Mouse (Mus musculus) liver, embryonic 15.5 days (tissue): ENCODE results near the gene Hmga2. TPM values are rescaled to one million over a fixed set of nuclear protein-coding genes. Genes with fewer than 3 reads are reported as not detected.
"Not testable (repeated sequence)": the region's sequence is repeated elsewhere in the genome, so short reads cannot be mapped to it uniquely, and the experiment has no call there.

Experiments used
- ATAC-seq: fragments of 200-750 bp; cut with Nextera tagmentation; 2 replicates; pipeline ENCODE4 v1.8.0; 2017; ENCODE audit warnings: moderate number of reproducible peaks, mild to moderate bottlenecking, moderate library complexity; ENCODE audit not compliant: insufficient read depth
- H3K27ac ChIP-seq: fragments of 300-500 bp; sonication (generic); replicated peaks from 2 replicates; pipeline ENCODE4 v1.5.1; 2015; ENCODE audit warnings: mild to moderate bottlenecking, inconsistent platforms
- H3K27me3 ChIP-seq: fragments of 300-500 bp; sonication (generic); 2 replicates; pipeline ENCODE4 v1.6.1; 2015; ENCODE audit warnings: mild to moderate bottlenecking, inconsistent platforms
- H3K36me3 ChIP-seq: fragments of 300-500 bp; sonication (generic); replicated peaks from 2 replicates; pipeline ENCODE4 v1.6.1; 2015; ENCODE audit warnings: moderate library complexity, mild to moderate bottlenecking, inconsistent platforms
- H3K4me1 ChIP-seq: fragments of 300-500 bp; sonication (generic); replicated peaks from 2 replicates; pipeline ENCODE4 v1.6.1; 2015; ENCODE audit warnings: inconsistent platforms
- H3K4me2 ChIP-seq: fragments of 300-500 bp; sonication (generic); 2 replicates; pipeline ENCODE4 v1.6.1; 2015; ENCODE audit warnings: moderate library complexity, mild to moderate bottlenecking, inconsistent platforms
- H3K4me3 ChIP-seq: fragments of 300-500 bp; sonication (generic); replicated peaks from 2 replicates; pipeline ENCODE4 v1.5.1; 2015; ENCODE audit warnings: mild to moderate bottlenecking, inconsistent platforms
- H3K9ac ChIP-seq: fragments of 300-500 bp; sonication (generic); 2 replicates; pipeline ENCODE4 v1.6.1; 2015; ENCODE audit warnings: moderate library complexity, mild to moderate bottlenecking, inconsistent platforms
- H3K9me3 ChIP-seq: fragments of 300-500 bp; sonication (generic); replicated peaks from 2 replicates; pipeline ENCODE4 v1.6.1; 2016; ENCODE audit warnings: inconsistent platforms
- WGBS: fragments of 180-500 bp; shearing (Covaris S2); methylation state at CpG from one replicate; pipeline ENCODE4 v1.1.7; 2015; ENCODE audit warnings: mixed read lengths; ENCODE audit not compliant: insufficient replicate concordance; 5-methylcytosine and 5-hydroxymethylcytosine counted together
- polyA plus RNA-seq: library from polyadenylated mRNA; unstranded; fragments of >200 nt; fragmentation: Nextera tagmentation; extraction: Ambion mirVana; gene quantifications from 2 replicates; pipeline ENCODE4 v1.2.1, GENCODE M21; 2015

The Hmga2 gene
- polyA plus RNA-seq, 1 experiment from 2014 or later, result 2.1 TPM

- Histone ChIP-seq H3K27ac (no peak overlapping the region), H3K9me3 (no peaks in the 10 kb centered on the region), H3K9ac (no peak overlapping the region), H3K4me2 (no peak overlapping the region), H3K27me3 (no peaks in the 10 kb centered on the region), H3K36me3 (no peaks in the 10 kb centered on the region), H3K4me1 (no peaks in the 10 kb centered on the region), H3K4me3 (no peak overlapping the region)
- ATAC-seq, result no peak
- WGBS, result 77% methylated on average over 14 of the region's 14 CpGs
Observed at GRCm38 (mm10) chr10:120375438-120375837, 100.8 kb downstream of the Hmga2 start.

- no peak overlapping the region for H3K27ac ChIP-seq
- H3K27me3 ChIP-seq, result no peaks in the 10 kb centered on the region
- H3K4me1 ChIP-seq, result 0 out of 2 replicates have a peak, but pooled peaks cover 5% of the 10 kb centered on the region
- H3K36me3 ChIP-seq, result no peaks in the 10 kb centered on the region
- ATAC-seq, result no peak
- H3K9me3 ChIP-seq, result no peaks in the 10 kb centered on the region
- WGBS, result 65% methylated on average over 10 of the region's 10 CpGs
- no peak overlapping the region for H3K4me3 ChIP-seq
- H3K4me2 ChIP-seq, result no peak overlapping the region
- H3K9ac ChIP-seq, result no peak overlapping the region
Observed at GRCm38 (mm10) chr10:120371215-120371614, 105.1 kb downstream of the Hmga2 start.

- 0 out of 2 replicates have a peak, but pooled peaks cover 5% of the 10 kb centered on the region for H3K4me1 ChIP-seq
- H3K9me3 ChIP-seq, result no peaks in the 10 kb centered on the region
- H3K27me3 ChIP-seq, result no peaks in the 10 kb centered on the region
- H3K27ac ChIP-seq, result no peak overlapping the region
- WGBS, result 79% methylated on average over 21 of the region's 21 CpGs
- no peak for ATAC-seq
- H3K4me3 ChIP-seq, result no peak overlapping the region
- H3K4me2 ChIP-seq, result no peak overlapping the region
- H3K9ac ChIP-seq, result no peak overlapping the region
- no peaks in the 10 kb centered on the region for H3K36me3 ChIP-seq
Observed at GRCm38 (mm10) chr10:120369187-120369805, 107.0 kb downstream of the Hmga2 start.

GRCm38 (mm10) chr10:120366173-120366592, 110.1 kb downstream of the Hmga2 start:
- H3K27ac ChIP-seq, ATAC-seq, H3K4me3 ChIP-seq, H3K9me3 ChIP-seq, H3K9ac ChIP-seq, H3K36me3 ChIP-seq, H3K4me1 ChIP-seq, H3K4me2 ChIP-seq, H3K27me3 ChIP-seq: not testable (repeated sequence)
- 65% methylated on average over 3 of the region's 3 CpGs for WGBS

- Histone ChIP-seq H3K27ac (no peak overlapping the region), H3K4me1 (0 out of 2 replicates have a peak, but pooled peaks cover 5% of the 10 kb centered on the region), H3K4me2 (peak overlapping the region; percentile 52), H3K9me3 (no peaks in the 10 kb centered on the region), H3K4me3 (no peak overlapping the region), H3K27me3 (no peaks in the 10 kb centered on the region), H3K9ac (no peak overlapping the region), H3K36me3 (no peaks in the 10 kb centered on the region)
- ATAC-seq, result no peak
- 57% methylated on average over 24 of the region's 24 CpGs for WGBS
Observed at GRCm38 (mm10) chr10:120365380-120366172, 110.7 kb downstream of the Hmga2 start.

- Histone ChIP-seq H3K9me3 (no peaks in the 10 kb centered on the region), H3K4me3 (peak overlapping the region; percentile 47), H3K4me1 (0 out of 2 replicates have a peak, but pooled peaks cover 5% of the 10 kb centered on the region), H3K9ac (no peak overlapping the region), H3K4me2 (peak overlapping the region; percentile 52), H3K27me3 (no peaks in the 10 kb centered on the region), H3K27ac (no peak overlapping the region), H3K36me3 (no peaks in the 10 kb centered on the region)
- peak; percentile 52; the same call in 1 of the 2 replicates for ATAC-seq
- 44% methylated on average over 20 of the region's 20 CpGs for WGBS
Observed at GRCm38 (mm10) chr10:120363983-120364582, 112.2 kb downstream of the Hmga2 start.

- peak overlapping the region; percentile 52 for H3K4me2 ChIP-seq
- H3K9ac ChIP-seq, ATAC-seq, H3K4me1 ChIP-seq, H3K36me3 ChIP-seq, H3K9me3 ChIP-seq, H3K27ac ChIP-seq, H3K27me3 ChIP-seq: not testable (repeated sequence)
- WGBS, result 40% methylated on average over 11 of the region's 11 CpGs
- H3K4me3 ChIP-seq, result peak overlapping the region; percentile 47; the same call in 1 of the 2 replicates
Observed at GRCm38 (mm10) chr10:120363298-120363982, 112.8 kb downstream of the Hmga2 start.

GRCm38 (mm10) chr10:120354523-120355030, 121.7 kb downstream of the Hmga2 start:
- Histone ChIP-seq H3K4me2 (no peak overlapping the region), H3K9ac (no peak overlapping the region), H3K4me3 (no peak overlapping the region), H3K27me3 (no peaks in the 10 kb centered on the region), H3K9me3 (no peaks in the 10 kb centered on the region), H3K27ac (no peak overlapping the region), H3K36me3 (no peaks in the 10 kb centered on the region), H3K4me1 (no peaks in the 10 kb centered on the region)
- no peak for ATAC-seq
- WGBS, result 62% methylated on average over 13 of the region's 13 CpGs

GRCm38 (mm10) chr10:120345325-120345724, 130.9 kb downstream of the Hmga2 start:
- H3K9me3 ChIP-seq, result no peaks in the 10 kb centered on the region
- no peak for ATAC-seq
- H3K27ac ChIP-seq, result no peak overlapping the region
- no peak overlapping the region for H3K9ac ChIP-seq
- H3K4me2 ChIP-seq, result no peak overlapping the region
- WGBS, result 81% methylated on average over 6 of the region's 6 CpGs
- no peak overlapping the region for H3K4me3 ChIP-seq
- H3K27me3 ChIP-seq, result no peaks in the 10 kb centered on the region
- H3K4me1 ChIP-seq, result no peaks in the 10 kb centered on the region
- no peaks in the 10 kb centered on the region for H3K36me3 ChIP-seq

GRCm38 (mm10) chr10:120344558-120345318, 131.5 kb downstream of the Hmga2 start:
- no peaks in the 10 kb centered on the region for H3K4me1 ChIP-seq
- no peak overlapping the region for H3K9ac ChIP-seq
- H3K4me2 ChIP-seq, result no peak overlapping the region
- H3K27ac ChIP-seq, result no peak overlapping the region
- no peaks in the 10 kb centered on the region for H3K9me3 ChIP-seq
- 73% methylated on average over 16 of the region's 16 CpGs for WGBS
- H3K4me3 ChIP-seq, result no peak overlapping the region
- no peaks in the 10 kb centered on the region for H3K36me3 ChIP-seq
- ATAC-seq, result no peak
- no peaks in the 10 kb centered on the region for H3K27me3 ChIP-seq
